Mouse (Mus musculus) retina, embryonic 14.5 days (tissue): ENCODE results near the gene Rpl9.

ENCODE experiments used
- DNase-seq: peaks from one replicate; pipeline ENCODE4 v3.0.0-alpha.2; 2015; ENCODE audit warnings: low spot score

Gene Rpl9

DNA sequence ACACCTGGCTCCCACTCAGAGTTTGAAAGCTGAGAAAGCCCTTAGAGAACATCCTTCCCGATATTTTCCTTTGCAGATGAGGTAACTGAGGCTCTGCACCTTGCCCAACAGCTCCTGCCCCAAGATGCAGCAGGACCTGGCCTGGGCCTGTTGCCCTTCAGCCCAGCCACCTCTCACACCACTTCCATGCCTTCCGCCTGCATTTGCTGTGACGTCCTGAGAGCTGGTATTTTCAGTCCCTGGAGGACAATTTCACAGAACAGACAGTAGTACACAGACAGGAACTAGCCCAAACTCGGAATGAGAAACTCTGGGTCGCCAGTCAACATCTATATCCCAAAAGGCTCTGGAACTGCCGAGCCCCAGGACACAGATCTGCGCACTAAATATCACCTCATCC is 16.5 kb downstream of the Rpl9 start:
- no peak for DNase-seq

DNA sequence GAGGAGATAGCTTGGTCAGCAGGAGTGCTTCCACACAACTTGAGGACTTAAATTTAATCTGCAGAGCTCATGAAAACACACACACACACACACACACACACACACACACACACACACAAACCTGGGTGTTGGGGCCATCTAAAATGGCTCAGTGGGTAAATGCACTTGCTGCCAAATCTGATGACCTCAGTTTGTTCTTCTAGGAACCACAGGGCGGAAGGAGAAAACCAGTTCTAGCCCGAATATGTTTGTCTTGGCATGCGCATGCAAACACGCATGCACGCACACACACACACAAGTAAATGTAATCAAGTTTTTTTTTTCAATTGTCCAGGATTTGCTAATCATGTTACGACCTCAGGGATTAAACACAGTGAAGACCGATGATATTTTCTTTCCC is 19.7 kb downstream of the Rpl9 start:
- DNase-seq: no peak

DNA sequence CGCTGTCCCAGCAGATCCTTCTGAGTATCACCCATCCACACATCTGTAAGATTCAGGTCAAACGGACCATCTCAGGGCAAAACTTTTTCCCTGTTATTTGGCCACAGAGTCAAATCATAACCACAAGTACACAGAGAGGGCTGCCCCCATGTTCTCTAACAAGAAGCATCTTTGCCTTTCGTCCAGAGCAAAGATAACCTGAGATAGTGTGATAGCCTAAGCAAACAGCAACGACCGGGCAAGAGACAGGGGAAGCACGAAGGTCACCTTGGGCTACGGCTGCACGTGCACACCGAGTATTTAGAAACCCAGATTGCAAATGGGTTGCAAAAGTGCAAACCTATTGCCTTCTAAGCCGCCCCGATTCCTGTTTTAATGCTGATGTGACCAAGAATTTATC is 23.4 kb downstream of the Rpl9 start:
- no peak for DNase-seq

DNA sequence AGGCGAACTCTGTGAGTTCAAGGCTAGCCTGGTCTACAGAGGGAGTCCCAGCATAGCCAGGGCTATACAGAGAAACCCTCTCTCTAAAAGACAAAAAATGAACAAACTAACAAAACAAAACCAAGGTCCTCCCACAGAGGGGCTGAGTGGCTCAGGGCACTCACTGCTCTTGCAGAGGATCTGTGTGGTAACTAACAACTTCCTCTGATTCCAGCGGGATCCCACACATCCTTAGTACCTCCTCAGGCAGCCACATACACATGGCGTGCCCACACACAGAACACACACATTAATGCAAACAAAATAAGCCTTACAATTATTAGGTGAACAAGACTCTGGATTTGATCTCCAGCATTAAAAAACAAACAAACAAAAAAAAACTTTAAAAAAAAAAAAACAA is 33.5 kb downstream of the Rpl9 start:
- DNase-seq: no peak

DNA sequence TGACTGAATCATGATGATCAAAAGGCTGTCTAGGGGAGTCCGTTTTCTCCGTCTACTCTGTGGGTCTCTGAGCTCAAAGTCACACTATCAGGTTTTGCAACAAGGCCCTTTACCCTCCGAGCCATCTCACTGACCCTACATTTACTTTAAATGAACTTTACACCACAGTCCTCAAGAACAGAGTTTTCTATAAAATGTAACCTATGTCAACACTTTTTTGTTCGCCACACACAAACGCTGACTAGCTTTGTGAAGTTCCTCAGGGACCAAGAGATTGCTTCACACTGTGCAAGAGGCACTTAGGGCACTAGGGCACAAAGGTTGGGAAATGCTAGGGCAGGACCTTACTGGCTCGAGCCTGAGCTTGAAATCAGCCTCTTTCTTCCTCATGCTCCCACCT is 34.4 kb downstream of the Rpl9 start:
- no peak for DNase-seq

DNA sequence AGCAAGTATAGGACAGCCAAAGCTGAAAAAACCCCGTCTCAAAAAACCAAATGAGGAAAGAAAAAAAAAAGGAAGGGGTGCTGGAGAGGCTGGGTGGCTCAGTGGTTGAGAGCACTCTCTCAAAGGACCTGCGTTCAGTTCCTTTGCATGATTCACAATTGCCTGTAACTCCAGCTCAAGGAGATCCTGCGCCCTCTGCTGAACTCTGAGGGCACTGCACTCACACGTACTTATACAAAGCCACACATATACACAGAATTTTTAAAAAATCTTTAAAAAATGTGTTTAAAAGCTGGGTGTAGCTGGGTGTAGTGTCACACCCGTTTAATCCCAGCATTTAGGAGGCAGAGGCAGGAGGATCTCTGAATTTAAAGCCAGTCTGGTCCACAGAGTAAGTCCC is 36.3 kb downstream of the Rpl9 start:
- DNase-seq: peak; percentile 6

DNA sequence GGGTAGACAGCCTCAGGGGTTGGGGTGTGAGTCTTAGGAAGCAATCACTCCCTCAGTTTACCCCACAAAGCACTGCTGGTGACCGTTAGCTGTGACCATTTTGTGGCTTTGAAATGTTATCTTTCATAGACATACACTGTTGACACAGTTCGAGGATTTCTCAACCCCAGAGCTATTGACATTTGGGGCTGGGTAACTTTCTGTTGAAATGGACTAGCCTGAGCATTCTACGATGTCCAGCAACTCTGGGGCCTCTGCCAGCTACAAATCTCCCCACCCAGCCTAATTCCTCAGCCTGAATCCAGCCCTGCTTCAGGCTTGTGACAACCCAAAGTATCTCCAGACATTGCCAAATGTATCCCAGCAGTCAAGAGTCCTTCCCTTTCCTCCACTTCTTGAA is 37.1 kb downstream of the Rpl9 start:
- DNase-seq: no peak

DNA sequence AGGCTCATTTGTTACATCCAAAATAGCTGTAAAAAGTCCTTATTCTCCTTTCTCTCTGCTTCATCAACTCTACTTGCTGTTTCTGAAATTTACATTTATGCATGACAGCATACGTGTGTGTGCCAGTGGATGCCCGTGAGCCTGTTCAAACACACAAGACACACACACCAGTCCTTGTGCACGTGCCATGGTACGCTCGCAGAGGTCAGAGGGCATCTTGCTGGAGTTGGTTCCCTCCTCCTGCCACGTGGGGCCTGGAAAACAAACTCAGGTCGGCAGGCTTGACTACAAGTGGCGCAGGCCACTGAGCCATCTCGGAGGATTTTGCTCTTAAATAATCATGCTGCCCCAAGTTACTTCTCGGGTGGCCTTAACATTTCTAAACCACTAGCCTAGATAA is 40.7 kb downstream of the Rpl9 start:
- DNase-seq: no peak

DNA sequence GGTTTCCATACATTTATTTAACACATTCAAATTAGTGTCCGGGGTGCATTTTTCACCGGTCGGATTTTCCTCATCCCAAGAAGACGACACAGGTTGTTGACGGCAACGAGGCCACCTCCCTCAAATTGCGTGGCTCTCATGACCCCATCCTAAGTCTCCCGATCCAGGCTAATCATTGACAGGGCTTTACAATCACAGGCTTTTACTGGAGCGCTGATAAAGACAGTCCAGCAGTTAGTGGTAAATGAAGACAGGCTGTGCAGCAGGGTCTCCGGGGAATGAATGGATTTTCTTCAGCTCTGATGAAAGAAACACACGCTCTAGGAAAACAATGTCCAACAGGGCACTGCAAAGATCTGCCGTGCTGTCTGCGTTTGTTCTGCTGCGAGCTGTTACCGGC is 43.1 kb downstream of the Rpl9 start, which contains the start of gene Klb:
Klb (plus strand) TSS at position 147 of the 400 bp plus-strand sequence.
- DNase-seq: peak; percentile 5

DNA sequence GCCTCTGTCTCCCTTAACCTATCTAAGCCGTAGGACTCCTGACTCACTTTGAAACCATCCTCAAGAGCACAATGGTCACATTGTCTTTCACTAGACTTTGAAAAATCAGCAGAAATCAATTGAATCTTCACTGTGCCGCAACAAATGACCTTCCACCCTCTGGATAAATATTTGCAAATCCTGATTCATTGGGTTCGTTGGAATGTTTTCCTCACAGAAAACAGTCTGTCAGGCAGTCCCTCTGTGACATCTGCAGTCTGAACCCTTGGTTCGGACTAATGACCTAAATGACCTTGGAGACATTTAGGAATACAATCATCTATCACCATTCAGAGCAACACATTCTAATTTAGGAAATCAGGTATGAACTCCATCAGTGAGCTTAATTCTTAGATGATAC is 51.1 kb downstream of the Rpl9 start:
- no peak for DNase-seq

DNA sequence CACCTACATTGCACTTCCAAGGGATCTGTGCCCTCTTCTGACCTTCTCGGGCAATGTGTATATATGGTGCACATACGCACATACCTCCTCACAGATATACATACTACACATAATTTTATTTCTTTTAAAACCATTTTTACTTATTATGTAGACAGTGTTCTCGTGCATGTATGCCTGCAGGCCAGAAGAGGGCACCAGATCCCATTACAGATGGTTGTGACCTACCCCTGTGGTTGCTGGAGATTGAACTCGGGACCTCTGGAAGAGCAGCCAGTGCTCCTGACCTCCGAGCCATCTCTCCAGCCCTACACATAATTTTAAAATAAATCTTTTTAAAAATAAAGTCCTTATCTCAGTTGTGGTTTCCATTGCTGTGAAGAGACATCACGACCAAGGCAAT is 52.9 kb downstream of the Rpl9 start:
- no peak for DNase-seq
